Mouse (Mus musculus): ENCODE results near the gene Ralgds.

DNA sequence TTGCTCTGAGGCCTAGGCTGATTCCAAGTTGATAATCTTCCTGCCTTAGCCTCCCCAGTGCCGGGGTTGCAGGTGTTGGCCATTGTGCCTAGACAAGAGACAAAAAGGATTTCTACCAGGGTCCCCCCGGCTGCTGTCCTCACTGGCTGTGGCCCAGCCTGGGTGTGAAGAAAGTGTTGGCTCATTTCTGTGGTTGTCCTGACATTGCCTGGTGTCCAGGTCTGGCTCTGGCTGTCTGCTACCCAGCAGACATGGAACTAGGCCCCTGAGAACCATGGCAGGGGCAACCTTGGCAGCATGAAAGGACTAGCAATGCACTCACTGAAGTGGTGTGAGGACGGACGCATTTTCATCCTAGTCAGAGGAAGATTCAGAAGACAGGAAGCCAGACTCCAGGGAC, 16.9 kb downstream of the Ralgds start:
- TF ChIP-seq CTCF (conservative IDR thresholded peaks at IDR 0.05 in 1 of 2, IDR thresholded peaks at IDR 0.05 in 1 of 2; ENCODE audit: low read depth in 2 of 2, low read length in 2 of 2): no peak
- no peak for TF ChIP-seq CHD2 (IDR thresholded peaks at IDR 0.05; ENCODE audit: low read length)
- TF ChIP-seq RAD21 (IDR thresholded peaks at IDR 0.05; ENCODE audit: low read depth, low read length): no peak
- TF ChIP-seq POLR2A (IDR thresholded peaks at IDR 0.05; ENCODE audit: low read depth, low read length): no peak
- TF ChIP-seq USF2 (conservative IDR thresholded peaks at IDR 0.05; ENCODE audit: low read depth, low read length): no peak
- no peak for TF ChIP-seq USF1 (IDR thresholded peaks at IDR 0.05; ENCODE audit: low read depth, low read length)
- no peak for TF ChIP-seq ZNF384 (IDR thresholded peaks at IDR 0.05; ENCODE audit: low read depth, low read length)

Data from CH12.LX (cell line).